Mouse (Mus musculus): Measurements from ENCODE around the gene BC052040.

Gene BC052040

DNA sequence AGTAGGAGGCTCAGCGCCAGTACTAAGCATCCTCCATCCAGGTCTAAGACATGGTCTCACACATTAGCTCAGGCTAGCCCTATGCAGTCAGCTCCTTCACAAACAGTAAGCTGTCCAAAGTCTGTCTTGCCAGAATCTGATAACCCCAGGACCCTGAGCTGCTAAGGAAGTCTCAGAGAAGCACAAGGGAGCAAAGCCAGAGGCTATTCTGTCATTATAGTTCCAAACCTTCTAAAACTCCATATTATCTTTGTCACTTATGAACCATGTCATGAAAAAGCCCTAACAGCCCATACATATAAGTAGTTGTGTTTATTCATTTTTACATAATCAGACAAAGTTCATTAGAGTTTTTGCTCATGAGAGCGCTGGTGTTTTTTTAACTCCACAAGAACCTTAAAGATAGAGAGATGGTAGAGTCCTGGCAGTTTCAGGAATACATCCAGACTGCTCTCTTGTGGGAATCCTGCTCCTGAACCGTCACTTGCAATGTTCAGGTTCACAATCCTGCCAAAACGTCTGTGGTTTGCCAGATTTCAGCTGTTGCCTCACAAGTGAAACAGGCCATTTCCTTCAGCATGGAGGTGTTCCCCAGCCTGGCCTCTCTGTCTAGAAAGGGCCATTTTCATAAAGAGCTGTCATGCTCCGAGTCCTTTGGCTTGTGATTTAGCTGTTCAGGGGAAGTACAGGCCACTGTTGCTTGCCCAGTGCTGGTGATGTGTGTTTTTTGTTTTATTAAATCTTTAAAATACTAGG is 192.8 kb downstream of the BC052040 start:
- peak in 1 of 2 experiments; percentile 7 for DNase-seq

DNA sequence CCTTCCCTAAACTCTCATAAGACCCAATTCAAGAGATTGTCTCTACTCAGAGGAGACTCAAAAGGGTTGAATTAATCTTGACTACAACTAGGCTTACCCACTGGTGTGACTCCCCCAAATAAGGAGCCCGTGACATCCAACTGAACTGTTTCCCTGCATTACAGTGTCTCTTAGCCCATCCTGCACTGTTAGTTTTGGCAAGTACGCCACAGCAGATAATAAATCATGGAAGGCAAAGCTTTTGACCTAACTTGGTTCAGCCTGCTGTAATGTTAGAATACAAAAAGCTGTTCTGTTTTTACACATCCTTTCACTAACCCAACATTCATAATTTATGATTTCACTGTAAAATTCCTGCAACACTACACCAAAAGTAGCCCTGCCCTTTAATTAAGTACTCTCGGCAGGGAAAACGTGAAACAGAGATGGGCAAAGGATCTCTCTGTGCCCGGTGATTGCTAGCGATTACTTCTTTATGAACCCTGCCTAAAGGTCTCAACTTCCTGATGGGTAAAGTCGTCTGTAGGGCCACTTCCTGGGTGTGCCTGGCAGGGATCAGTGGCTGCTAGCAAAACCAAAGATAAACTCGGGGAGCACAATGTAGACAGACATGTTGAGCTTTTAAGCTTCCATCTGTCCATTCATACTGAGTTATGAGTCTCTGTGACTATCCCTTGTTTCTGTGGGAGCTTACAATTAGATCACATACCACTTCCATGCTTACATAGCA is 194.1 kb downstream of the BC052040 start:
- DNase-seq, result no peak

DNA sequence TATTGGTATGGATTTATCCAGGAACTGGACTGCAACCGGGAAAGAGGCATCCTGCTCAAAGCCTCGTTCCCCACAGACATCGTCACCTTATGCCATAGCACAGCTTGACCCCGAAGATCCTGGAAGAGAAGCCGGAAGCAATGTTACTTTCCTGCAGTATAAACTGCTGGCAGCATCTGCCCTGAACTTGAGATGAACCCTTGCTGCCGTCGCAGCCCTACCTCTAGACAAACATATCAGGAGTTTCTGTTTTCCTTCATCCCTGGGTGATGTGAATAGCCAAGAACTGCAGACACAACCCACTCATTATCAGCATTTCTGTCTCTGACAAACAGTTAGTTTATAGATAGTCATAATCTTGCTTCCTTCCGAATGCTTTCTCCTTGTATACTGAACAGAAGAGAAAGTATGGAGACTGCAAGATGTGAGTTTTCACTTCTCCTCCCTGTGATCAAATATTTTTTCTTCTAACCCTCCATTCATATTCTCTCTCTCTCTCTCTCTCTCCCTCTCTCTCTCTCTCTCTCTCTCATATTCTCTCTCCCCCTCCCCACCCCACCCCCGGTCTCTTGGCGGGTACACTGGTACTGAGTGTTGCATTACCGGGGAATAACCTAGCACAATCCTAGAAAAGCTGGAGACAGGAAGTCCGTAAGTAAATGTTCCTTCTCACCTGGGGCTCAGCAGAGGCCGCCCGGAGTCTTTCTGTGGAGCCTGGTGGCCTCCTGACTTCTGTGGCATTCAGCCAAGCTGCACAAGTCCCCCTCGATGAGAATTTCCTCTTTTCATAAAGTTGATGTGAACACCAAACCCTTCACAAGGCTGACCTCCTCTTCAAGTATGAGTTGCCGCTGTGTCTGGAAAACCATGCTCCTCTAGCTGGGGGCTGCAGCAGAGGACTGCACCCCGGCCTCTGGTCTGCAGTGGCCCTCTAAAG is 195.7 kb downstream of the BC052040 start:
- DNase-seq, result no peak

DNA sequence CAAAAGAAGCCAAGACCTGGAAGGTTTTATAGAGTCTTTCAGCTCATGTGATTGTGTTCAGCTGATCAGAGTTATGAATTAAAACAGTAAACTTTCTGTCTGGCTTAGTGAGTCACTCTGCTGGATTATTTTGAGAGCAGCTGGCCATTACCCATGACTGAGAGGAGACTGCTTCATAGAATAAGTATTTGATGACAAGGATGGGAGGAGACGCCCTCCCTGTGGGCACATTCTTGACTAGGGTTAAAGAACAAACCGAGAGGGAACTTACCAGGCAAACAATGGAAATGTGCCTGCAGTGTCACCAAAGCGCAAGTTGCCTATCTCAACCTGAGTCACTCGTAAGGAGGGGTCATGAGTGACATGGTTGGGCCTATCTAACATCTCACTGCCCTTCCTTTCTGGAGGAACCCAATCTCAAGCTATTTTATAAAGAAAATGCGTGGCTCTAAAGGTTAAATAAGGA is 199.1 kb downstream of the BC052040 start:
- DNase-seq, result no peak

DNA sequence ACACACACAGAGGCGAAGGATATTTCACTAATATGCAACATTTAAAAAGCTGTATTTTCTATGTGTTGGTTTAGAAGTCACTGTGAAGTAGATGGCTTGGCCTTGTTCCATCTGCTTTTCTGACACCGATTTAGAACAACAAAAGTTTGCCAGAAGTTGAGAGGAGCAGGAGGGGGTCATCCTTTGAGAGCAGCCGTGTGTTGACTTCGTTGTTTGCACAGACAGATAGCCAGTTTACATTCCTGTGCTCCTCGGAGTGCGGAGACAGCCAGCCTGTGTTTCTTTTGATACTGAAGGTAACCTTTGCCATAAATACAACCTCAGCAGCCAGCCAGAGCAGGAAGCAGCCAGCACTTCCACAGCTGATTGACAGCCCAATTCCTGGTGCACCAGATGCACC is 204.2 kb downstream of the BC052040 start:
- no peak for DNase-seq

DNA sequence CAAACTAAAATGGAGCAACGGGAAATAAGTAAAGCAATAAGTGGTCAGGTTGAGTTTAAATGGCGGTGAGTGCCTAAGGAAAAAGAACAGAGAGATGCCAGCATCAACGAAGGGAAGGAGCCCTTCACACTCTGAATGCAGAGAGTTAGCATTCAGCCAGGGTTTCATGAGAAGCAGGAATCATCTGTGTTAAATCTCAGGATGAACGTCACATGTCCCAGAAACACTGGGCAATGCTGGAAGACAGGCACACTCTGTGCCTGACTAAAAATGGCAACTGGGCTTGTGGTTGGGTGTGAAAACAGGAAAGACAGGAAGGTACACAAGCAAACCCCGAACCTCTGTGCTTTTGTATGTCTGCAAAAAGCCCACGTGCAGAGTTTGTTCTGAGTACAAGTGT is 217.3 kb downstream of the BC052040 start:
- DNase-seq, result no peak

DNA sequence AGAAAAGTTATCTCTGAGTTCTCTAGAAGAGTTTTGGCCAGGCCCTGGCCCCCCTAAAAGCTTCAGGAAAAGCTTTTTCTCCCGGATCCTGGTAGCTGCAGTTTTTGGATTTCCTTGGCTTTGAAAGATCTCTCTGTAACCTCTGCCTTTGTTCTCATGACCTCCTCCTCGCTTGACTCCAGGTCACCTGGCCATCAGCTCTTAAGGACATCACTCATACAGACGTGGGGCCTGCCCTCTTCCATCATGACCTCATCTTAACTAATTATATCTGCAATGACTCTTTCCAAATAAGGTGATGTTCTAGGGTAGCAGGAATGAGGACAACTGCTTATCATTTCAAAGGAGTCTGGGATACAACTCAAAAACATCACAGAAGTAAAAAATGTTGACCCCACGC is 226.9 kb downstream of the BC052040 start:
- DNase-seq, result no peak

DNA sequence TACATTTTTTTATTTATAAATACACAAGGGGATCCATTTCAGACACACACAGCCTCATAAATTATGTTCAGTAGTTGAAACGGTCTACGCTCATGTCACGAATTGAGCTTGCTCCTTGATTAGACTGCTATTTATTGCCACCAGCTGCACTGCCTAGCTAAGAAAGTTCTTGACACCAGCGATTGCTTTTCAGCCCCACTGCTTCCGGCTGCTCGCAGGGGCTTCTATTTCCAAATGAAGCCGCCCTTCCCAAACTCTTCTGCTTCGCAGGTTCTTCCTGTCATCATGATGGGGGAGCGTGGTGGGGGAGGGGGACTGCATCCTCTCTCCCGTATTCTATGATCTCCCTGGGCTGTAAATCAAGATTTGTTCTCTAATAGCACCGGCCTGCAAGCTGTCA is 231.8 kb downstream of the BC052040 start:
- DNase-seq, result peak; percentile 14 to 25

DNA sequence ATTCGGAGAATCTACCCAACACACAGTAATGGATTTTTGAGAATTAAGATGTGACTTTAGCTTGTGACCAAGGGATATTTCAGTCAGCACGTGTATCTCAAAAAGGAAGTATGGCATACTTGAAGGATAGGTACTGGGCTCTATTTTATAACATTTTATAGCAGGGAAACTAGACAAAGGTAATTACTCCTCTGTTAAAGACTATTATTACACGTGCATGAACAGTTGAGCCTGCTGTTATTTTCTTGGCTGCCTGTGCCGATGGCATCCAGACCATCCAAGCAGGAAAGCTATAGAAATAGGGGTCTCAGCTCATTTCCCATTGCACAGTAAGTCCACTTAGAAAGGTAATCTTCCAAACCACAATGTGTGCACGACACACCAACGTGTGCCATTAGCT is 232.2 kb downstream of the BC052040 start:
- DNase-seq, result no peak

DNA sequence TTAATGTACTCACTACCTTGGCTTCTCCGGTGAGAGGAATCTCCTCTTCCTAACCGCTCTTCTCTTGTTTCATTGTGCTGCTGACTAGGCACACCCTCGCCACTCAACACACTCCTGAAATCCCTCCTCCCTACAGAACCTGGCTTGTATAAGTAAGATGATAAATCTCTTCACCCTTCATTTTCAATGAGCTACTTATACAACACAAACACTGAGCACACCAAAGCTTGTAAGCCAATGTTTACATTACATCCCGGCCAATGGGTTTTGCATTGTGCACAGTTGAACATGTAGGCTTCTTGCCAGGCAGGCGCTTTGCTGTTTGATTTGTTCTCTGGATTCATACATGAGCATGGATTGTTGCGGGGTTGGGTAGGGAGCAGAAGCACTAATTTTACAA is 236.4 kb downstream of the BC052040 start:
- DNase-seq, result no peak

DNA sequence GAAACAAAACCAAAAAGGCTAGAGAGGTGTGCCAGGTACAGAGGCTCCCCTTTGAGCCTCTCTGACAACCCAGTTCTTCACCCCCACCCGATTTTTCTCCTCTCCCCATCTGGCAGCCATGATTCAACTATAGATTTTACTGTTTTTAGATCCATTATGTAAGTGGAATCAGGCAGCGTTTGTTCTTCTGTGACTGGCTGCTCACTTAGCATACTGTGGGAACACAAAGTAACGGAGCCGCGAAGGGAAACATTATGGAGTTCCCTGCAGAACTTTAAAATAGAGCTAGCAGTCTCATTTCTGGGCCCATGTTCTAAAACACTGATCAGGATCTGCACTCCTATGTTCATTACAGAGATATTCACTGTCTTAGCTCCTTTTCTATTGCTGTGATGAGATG is 240.8 kb downstream of the BC052040 start:
- no peak for DNase-seq

Measured in cerebellum, postnatal 10 days (tissue).